Mouse (Mus musculus) liver, postnatal 0 days (tissue): ENCODE measurements around the gene Stx8.

ENCODE experiments used
- CTCF ChIP-seq: sonication (generic); IDR thresholded peaks from 2 replicates; pipeline ENCODE4 v1.5.1; 2016; ENCODE audit warnings: antibody characterized with exemption, low read depth
- EP300 ChIP-seq: IDR thresholded peaks from 2 replicates; pipeline ENCODE4 v1.6.1; 2016; ENCODE audit warnings: antibody characterized with exemption, low read depth, mild to moderate bottlenecking

DNA sequence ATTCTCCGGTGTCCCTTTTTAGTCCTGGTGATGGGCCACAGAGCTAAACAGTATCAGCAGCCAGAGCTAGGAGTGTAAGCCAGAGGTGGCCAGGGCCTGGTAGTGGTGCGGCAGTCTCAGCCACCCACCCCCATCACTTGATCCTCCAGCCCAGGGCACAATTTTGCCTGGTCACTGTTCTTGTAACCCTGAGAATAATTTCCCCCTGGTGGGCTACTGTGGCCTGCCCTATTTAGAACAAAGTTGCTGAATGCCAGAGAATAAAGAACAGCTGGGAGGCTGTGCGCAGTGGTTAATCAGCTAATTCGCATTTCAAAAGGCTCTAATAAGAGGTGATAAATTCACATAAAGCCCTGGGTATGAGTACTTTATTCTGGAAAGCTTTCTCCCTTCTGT lies 180.5 kb downstream of the Stx8 start:
- TF ChIP-seq EP300 (no peak), CTCF (no peak)
